Mouse (Mus musculus) right cerebral cortex, postnatal 25 days (tissue): ENCODE measurements at regions not wholly inside any gene's neighbourhood (a gene's known extent, or its start where the extent isn't known, plus 50 kb on each side); places are given as distances from the start of the nearest gene placed in this dataset.
"Not testable (repeated sequence)": the region's sequence is repeated elsewhere in the genome, so short reads cannot be mapped to it uniquely, and the experiment has no call there.

Source experiments
- DNase-seq: peaks from one replicate; pipeline ENCODE4 v3.0.0; 2022

DNA sequence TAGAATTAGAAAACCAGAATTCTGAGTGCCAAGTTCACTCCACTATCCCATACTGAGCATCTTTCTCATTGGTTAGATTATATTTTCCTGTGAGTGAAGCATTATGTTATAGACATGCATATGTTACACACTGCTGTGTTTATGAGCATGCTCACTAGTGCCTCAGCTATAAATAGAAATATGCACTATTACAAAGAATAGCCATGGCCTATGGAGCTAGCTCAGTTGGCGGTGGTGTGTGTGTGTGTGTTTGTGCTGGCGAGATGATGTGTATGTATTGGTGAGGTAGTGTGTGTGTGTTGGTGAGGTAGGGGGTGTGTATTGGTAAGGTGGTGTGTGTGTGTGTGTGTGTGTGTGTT, 106.2 kb downstream of the Sec31a start:
- no peak for DNase-seq

DNA sequence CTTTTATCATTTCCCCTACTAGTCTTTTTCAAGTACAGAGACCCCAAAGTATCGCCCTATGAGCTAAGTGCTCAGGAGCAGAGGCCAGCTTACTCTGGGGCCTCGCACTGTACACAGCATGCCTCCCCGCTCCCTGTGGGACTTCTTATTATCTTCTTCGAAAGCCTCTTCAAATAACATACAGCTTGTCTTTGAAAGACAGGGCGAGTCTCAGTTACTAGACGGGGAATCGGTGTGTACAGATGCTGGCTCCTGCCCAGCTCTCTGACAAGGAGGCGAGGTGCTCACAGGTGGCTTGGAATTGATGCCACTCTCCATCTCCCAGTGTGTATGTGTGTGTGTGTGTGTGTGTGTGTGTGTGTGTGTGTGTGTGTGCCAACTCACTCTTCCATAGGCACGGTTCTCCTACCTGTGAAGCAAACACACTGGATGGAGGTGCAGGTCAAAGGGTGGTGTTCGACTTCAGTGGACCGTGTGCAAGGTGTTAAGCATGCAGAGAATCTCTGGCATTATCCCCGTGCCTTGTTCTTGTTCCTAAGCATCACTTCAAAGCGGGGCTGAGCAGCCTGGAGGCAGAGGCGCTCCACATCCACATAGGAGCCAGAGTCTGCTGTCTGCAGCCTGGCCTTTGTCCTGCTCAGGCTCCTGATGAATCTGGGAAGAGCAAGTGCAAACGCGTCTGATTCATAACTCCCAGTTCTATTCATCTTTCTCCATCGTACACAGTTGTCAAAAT, 106.8 kb downstream of the Sec31a start:
- DNase-seq, result no peak

DNA sequence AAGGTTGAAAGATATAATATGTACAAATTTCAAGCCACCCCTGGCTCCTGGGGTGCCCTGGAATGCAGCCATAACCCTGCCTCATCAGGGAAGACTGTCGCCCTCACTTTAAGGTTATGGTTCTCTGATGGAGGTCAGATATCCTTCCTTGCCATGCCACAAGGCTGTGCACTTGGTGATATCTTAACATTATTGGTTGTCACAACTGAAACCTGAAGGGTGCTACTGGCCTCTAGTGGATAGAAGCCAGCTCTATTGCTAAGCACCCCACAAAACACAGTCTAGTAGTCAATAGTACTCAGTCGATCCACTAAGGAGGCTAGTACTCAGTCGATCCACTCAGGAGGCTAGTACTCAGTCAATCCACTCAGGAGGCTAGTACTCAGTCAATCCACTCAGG, 111.6 kb downstream of the Sec31a start:
- DNase-seq, result no peak

DNA sequence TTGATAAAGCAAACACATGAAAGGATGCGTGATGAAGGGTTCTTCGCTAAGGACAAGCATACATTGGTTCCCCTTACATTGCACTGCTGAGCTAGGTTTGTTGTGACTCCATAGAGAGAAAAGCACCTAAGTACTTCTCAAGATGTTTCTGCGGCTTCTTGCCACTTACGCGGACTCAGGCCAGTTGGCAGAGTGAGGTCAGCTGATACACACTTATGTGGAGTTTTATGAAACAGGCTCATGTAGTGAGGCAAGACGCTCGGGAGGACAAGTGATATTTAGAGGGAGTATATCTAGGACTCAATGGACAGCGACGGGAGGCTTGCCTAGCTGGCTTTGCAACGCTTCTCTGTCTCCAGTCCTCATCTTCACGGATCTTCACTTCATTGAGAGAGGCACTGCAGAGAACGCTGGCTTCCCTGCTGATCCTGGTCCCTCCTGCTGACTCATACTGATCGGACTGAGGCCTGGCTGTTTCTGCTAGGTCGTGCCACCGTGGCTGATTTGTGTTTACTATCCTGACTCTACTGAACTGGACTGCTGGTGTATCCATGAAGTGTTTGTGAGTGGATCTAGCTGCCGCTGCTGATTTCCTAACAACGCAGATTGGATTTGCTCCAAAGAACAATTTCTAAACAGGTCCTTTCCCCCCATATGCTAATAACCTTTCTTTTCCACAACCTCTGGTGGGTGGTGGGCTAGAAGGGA, 113.8 kb downstream of the Sec31a start:
- DNase-seq, result no peak

DNA sequence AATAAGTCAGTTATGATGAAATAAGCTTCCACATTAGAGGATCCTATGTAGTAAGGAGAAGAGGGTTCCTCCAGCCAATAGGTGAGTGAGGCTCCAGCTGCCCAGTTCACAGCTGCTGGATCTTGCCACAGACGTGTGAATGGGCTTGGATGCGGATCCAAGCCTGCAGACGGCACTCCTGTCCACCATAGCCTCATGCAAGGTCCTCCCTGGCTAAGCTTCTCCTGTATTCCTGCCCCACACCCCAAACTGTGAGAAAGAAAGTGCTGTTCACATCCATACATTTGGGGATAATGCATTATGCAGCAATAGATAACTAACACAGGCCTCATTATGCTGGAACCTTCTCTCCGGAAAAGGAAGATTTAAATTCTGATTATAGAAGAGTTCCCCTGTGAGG, 116.9 kb downstream of the Sec31a start:
- DNase-seq, result no peak

DNA sequence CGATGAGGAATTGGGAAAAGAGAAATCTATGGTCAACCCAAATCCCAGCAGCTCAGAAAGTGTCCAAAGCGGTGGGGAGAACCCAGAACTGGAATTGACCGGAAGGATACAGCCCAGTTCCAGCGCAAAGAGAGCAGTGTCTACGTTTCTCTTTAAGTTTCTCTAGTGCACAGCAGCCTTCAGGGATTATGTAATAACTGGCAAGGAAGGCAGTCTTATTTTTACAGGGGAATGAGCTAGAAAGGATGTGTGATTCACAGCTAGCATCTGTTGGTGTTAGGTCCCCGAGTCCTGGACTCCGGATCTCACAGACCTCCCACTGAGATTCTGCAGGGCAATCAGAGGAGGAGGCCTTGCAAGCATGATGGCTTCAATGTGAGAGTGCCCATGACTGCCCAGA, 121.8 kb downstream of the Sec31a start:
- DNase-seq, result peak; percentile 36

DNA sequence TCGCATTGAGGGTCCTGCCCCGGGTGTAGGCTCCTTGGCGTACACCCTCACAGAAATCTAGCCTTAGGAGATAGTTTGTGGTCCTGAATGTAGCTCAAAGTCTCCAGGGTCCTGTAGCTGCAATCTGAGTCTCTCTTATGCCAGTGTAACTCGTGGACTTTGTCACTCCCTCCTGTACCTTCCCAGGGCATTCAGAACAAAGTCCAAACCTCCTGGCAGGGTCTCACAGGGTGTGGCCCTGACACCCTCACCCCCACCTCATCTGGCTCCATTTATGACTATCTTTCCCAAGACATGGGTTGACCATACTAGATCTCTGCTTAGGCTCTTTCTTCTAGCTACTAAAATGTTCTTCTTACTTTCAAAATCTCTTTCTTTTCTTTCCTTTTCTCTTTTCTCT, 120.6 kb upstream of the Tmem150c start:
- no peak for DNase-seq

DNA sequence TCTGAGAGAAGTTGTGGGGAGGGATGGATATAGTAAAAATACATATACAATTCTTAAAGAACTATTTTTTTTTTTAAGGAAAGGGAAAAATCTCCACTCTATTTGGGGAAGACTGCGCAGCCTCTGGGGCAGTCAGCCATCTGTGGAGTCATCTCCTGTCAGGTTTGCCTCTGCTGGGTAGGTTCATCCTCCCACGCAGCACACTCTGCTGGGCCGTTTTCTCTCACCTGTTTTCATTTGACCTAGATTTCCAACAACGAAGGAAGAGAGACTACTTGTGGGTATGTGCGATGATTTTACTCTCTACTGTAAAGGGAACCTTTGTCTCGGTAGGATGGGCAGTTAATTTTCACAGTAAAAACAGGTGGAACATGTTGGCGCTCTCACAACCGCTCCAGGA, 119.9 kb upstream of the Tmem150c start:
- DNase-seq, result no peak

DNA sequence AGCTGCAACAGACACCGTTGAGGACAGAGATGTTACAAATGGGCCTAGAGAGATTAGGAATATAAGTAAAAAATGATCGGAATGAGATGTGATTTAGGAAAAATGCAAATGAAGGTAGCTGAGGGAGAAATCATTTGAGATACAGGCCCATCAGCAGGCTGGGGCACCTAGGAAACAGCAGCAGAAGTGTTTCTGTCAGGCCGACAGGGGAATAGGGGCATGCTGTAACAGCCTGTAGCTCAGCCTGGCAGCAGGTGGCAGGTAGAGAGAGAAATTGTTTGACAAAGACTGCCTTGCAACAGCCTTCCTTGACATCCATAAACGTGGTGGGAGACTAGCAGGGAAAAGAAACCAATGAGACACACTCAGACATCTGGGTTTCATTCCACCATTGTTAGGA, 115.1 kb upstream of the Tmem150c start:
- DNase-seq, result no peak

DNA sequence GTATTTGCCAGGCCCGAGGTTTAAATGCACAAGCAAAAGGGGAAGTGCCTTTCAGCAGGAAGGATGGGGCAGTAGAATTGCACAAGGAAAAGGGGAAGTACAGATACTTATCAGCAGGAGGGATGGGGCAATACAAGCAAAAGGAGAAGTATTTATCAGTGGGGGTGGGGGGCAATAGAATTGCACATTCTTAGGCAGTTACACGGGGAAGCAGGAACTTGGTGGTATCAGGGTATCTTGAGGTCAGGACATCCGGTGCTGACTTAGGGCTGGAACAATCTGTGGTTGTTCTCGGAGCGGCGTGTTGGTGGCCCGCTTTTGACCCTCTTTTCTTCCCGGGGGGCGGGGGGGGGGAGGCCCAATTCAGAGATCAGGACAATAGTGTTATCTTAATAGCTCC, 112.4 kb upstream of the Tmem150c start:
- not testable (repeated sequence) for DNase-seq

DNA sequence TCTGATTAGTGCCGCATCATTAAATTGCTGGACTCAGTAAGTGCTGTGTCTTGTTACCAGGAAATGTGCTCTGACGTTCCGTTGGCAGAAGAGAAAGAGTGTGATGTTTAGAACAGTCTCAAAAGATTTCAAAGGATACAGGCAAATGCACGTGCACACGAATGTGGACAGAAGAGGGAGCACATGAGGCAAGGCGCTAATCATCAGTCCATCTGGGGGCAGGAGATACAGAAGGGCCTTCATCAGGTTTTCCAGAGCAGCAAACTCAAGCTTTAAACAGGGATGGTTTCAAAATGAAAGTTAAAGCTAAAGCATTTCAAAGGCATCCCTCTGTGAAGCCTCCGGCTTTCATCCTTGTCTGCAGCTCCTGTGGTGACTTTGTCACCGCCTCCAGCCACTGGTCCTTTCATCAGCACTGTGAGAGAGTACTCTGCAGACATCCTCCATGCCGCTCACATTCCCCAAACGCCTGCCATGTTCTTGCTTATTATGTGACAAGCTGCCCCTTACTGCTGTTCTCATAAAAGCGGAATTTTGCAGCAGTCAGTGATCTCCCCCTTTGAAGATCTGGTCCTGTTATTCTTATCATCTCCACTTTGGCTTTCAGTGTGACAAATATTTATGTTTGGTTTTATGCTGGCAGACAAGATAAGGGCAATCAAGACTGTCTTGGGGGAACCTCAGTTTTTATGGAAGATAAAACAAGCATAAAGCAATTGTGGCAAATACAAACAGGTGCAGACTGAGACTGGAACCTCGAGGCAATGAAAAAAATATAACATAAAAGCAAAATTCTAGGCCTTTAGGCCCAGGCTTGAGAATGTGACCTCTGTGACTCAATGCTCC, 111.5 kb upstream of the Tmem150c start:
- no peak for DNase-seq

DNA sequence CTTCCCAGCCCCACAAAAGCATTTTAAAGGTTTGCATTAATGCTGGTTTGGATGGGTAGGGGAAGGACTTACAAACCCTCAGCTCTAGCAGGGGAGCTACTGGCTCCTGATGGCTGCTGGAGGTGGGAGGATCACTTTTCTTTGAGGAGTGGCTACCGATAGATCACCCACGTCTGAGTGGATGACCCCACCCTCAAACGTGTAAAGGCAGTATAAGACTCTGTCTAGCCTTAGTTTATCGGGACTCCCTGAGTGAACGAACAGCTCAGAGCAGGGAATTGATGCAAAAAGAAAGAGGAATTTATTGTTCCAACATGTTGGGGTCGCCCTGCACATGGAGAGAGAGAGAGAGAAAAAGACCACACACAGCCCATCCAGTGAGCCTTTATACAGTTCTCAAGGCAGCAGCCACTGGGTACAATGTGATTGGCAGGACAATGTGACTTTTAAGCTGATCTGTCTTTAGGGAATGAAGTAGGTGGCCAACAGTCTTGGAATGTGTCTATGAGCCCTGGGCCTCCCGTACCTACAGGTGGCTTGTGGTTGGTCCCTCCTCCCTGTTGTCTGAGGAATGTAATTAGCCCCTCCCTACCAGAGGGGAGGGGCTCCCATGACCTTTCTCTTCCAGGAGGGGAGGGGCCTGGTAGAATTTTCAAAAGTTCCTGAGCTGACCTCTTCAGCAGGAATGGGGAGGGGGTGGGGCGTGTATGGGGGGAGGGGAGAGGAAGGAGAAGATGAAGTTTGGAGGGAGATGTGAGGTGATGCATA, 108.7 kb upstream of the Tmem150c start:
- DNase-seq, result no peak

DNA sequence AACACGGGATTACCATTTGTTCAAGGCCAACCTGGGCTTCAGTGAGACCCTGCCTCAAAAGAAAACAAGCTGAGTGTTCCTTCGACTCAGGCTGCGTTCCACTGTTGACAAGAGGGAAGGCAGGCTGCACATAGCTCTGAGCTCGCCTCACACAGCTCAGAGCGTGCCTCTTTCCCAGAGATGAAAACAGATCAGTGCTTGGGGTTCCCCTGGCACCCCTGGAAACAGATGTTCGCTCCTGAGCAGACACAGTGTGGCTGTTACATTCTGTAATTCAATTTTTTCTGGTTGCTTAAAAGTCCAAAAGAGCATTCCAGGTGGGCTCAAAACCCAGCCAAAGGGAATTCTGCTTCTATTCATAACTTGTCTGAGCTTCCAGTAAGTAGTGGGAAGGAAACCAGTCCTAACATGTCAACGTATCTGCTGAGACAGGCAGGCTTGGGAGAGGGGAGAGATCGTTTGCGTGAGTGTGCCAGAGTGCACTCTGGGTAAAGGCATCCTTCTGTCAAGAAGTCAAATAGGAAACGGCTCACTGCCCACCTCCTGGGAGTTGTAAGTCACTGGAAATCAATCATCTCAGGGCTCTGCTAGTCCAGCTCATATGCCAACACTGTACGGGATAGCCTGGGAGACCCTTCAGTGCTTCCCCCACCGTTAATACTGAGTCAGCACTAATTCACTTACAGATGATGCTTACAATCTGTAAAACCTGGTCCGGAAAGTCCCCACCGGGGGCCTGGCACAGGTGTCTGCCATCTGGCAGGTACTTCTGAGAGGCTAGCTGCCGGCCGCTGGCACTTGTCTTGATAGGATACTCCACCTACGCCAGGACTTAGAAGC, 107.3 kb upstream of the Tmem150c start:
- no peak for DNase-seq

DNA sequence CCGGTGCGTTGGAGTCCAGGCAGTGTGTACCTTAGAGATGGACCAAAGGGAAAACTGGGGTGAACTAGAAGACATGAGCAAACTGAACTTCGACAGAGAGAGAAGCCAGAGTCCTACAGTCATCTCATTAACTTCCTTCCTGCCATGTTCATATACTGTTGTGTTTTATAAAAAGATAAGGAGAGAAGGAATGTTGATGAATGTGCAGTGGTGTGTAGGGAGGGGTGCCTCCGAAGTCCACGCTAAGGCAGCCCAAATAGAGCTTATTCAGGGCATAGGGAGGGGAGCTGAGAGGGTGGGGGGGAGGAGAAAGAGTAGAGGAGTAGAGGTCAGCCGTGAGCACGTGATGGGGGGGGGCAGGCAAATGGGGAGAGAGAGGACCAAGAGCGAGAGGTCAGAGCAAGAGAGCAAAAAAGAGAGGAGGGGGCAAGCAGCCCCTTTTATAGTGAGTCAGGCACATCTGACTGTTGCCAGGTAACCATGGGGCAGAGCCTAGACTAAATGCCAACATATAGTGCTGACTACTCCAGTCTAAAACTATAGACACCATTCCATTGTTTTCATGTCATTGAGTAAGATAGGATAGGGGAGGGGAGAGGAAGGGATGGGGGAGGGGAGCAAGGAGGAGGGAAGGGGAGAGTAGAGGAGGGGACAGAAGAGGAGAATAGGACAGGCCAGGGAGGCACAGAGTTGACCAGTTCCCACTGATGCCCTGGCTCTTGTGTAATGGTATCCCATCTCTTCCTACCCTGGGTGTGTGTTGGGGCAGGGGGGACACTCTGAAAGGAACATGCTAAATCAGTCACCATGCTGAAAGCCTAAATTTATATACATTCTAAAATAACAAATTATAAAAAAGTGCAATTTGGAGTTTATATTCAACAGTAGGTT, 100.4 kb upstream of the Tmem150c start:
- no peak for DNase-seq

DNA sequence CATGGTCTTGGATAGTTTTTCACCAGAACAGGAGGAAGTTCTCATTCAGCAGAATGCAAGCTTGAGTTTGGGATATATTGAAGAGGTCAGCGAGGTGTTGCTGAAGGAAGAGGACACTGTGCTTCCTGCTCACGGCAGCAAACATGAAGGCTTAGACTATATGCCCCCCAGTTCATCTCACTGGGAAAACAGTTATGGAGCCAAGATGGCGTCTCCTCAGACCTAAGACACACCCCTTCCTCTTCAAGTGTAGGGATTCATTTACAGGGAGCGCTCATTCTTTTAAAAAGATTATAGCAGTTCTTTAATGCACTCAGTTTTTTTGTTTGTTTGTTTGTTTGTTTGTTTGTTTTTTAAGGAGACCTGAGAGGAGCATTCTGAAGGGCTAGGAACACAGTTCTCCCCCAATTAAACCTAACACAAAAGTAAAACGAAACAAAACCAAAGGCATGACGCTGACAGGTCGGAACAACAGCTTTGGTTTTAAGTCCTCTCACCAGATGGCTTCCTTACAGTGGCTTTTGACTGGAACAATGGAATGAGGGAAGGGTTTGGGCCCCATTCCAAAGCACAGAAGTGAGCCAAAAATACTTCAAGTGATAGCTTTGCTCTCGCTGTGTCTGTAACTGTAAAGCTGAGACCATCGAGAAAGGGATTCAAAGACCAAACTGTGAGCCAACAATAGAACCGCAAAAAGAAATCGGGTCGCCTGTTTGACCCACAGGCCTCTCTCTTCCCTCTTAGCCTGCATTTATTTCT, 99.5 kb upstream of the Tmem150c start:
- DNase-seq, result no peak

DNA sequence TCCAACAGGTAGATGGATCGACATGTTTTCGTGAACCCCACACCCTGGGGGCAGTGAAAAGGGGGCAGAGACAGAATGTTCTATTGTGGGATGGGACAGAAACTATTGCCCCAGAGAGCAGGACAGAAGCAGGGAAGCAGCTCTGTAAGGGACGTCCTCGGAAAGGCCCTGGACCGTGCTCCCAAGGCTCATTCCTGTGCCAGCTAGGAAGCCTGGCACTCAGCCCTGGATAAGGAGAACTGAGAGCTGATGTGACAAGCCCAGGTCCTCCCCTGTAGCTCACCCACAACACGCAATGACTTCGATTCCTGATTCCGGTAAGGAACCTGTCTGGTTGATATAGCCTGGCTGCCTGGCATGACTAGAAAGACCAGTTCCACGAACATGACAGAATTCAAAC, 95.7 kb upstream of the Tmem150c start:
- no peak for DNase-seq

DNA sequence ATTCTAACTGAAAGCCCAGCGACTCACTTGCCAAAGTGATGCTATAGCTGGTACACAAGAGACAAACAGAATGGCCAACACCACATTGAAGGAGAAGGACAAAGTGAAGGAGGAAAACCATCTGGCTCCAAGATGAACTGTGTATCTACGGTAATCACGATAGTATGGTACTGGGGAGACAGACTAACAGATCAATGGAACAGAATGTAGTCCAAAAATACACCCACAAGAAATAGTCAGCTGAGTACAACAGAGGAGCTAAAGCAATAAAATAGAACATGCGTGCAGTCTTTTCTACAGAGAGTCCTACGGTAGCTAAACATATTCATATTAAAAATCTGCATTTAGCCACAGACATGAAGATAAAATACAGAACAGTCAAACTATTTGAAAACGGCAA, 92.4 kb upstream of the Tmem150c start:
- DNase-seq, result no peak

DNA sequence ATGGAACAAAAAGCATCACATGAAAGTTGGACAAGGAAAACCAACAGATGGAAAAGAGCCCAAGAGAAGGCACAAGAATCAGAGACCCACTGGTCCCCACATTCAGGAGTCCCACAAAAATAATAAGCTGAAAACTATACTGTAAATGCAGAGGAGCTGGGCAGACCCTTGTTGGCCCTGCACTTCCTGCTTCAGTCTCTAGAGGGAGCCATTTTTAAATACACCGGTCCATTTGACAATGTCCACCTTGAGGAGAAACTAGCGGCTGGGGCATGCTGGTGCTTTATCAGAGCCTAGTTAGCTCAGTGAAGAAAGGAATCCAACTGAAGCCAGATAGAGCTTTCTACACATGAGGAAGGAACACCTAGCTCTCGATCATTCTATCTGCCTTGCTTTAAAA, 90.1 kb upstream of the Tmem150c start:
- no peak for DNase-seq

DNA sequence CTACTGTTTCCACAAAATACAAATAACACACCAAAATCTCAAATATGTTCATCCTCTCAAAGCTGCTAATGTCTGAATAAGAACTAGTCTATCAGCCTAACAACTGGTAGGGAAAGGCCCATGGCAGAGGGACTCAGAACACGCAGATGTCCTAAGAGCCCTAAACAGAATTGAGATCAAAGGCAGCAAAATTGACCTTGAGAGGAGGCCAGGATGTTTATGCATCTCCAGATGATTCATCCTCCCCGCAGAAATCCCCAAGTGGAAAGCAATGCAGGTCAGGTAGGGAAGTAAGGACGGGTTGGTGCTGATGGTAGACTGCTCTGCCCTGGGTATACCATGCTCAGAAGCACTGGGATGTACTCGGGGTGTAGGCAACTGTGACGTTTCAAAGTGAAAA, 89.0 kb upstream of the Tmem150c start:
- no peak for DNase-seq

DNA sequence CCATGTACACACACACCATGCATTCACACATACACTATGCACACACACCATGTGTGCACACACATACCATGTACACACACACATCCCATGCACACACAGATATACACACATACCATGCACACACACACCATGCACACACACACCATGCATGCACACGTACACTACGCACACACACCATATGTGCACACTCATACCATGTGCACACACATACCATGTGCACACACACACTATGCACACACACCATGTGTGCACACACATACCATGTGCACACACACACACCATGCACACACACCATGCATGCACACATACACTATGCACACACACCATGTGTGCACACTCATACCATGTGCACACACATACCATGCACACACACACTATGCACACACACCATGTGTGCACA, 87.1 kb upstream of the Tmem150c start:
- no peak for DNase-seq
